Comparison of ENCODE assay signal across 9 mouse cellular contexts in genomic region chr11:86969041-86969821, GRCm38 (mm10). TPM values are rescaled to one million over a fixed set of nuclear protein-coding genes. Genes with fewer than 3 reads are reported as not detected.
DNase-seq lines count a peak whose midpoint lies in the region; ATAC-seq and TF ChIP-seq lines count a peak whose summit lies in the region.
"Had no signal": no experiment of that assay in that cellular context is flagged by ENCODE, and none has a peak within 500 bp of the region (broad histone marks: within the 10 kb centered on the region; RNA-seq: fewer than 3 reads in every experiment).

No protein-coding gene starts in this region.

- intact Hi-C loops in gastrocnemius, postnatal 14 days (cut with DNase I; ENCODE audit: low total_unique reads): no loop called here

- H3K4me2 ChIP-seq in heart, embryonic 13.5 days: no peak overlapping the region
- no peak overlapping the region; the same call in 1 of the 2 replicates for H3K4me2 ChIP-seq in embryonic facial prominence, embryonic 11.5 days (ENCODE audit: low read depth, low read length)
- peak overlapping the region; percentile 20 for H3K4me2 ChIP-seq in limb, embryonic 12.5 days
- H3K4me2 ChIP-seq: liver, embryonic 11.5 days had no signal

- no peak for DNase-seq in heart, adult 8-10 months (ENCODE audit: low spot score)
- DNase-seq in embryonic facial prominence, embryonic 11.5 days (ENCODE audit: low spot score): peak; percentile 77
- DNase-seq in layer of hippocampus, adult 11-12 months (ENCODE audit: low spot score): no peak
- DNase-seq in adrenal gland, postnatal 10 days: no peak
- DNase-seq in gastrocnemius, postnatal 14 days: no peak

- H3K9ac ChIP-seq in heart, embryonic 13.5 days: no peak overlapping the region; the same call in 1 of the 2 replicates
- H3K9ac ChIP-seq in ES-Bruce4 (ENCODE audit: low read depth, poor library complexity, severe bottlenecking): no peak overlapping the region
- H3K9ac ChIP-seq in embryonic facial prominence, embryonic 11.5 days (replicated peaks; ENCODE audit: low read length): peak overlapping the region; percentile 22; the same call in 1 of the 2 replicates
- H3K9ac ChIP-seq in limb, embryonic 12.5 days (replicated peaks): no peak overlapping the region

- TF ChIP-seq EP300 in ES-Bruce4 (IDR thresholded peaks at IDR 0.05; ENCODE audit: insufficient read depth, low read depth, low read length): no peak

- no peak for ATAC-seq in heart, embryonic 13.5 days (ENCODE audit: extremely low read depth, insufficient number of reproducible peaks, low FRiP score, low TSS enrichment)
- ATAC-seq in embryonic facial prominence, embryonic 11.5 days (replicated peaks; ENCODE audit: insufficient number of reproducible peaks, low FRiP score, low TSS enrichment, low read depth): peak; percentile 73
- peak; percentile 79 for ATAC-seq in limb, embryonic 12.5 days (ENCODE audit: insufficient number of reproducible peaks, insufficient read depth, low FRiP score, low TSS enrichment, low read depth)

- no peaks in the 10 kb centered on the region for H3K27me3 ChIP-seq in heart, embryonic 13.5 days (replicated peaks)
- H3K27me3 ChIP-seq in ES-Bruce4 (ENCODE audit: control insufficient read depth, insufficient read depth, low read length, poor library complexity, severe bottlenecking): no peaks in the 10 kb centered on the region
- no peaks in the 10 kb centered on the region for H3K27me3 ChIP-seq in embryonic facial prominence, embryonic 11.5 days (ENCODE audit: control insufficient read depth, insufficient read depth, low read length)
- H3K27me3 ChIP-seq in limb, embryonic 12.5 days: no peaks in the 10 kb centered on the region

- no peaks in the 10 kb centered on the region for H3K9me3 ChIP-seq in heart, embryonic 13.5 days
- no peaks in the 10 kb centered on the region for H3K9me3 ChIP-seq in ES-Bruce4 (replicated peaks; ENCODE audit: control insufficient read depth, insufficient read depth, low read length, poor library complexity, severe bottlenecking)
- no peaks in the 10 kb centered on the region for H3K9me3 ChIP-seq in embryonic facial prominence, embryonic 11.5 days (replicated peaks; ENCODE audit: control insufficient read depth, low read length)
- no peaks in the 10 kb centered on the region for H3K9me3 ChIP-seq in limb, embryonic 12.5 days

- H3K27ac ChIP-seq in heart, embryonic 13.5 days (replicated peaks): peak overlapping the region; percentile 54
- peak overlapping the region; percentile 14; the same call in 1 of the 2 replicates for H3K27ac ChIP-seq in ES-Bruce4 (ENCODE audit: insufficient read depth, low read length)
- peak overlapping the region; percentile 73 for H3K27ac ChIP-seq in embryonic facial prominence, embryonic 11.5 days (replicated peaks; ENCODE audit: low read depth, low read length)
- H3K27ac ChIP-seq in limb, embryonic 12.5 days: peak overlapping the region; percentile 95

- H3K36me3 ChIP-seq in heart, embryonic 13.5 days: peaks cover 81% of the 10 kb centered on the region
- no peaks in the 10 kb centered on the region for H3K36me3 ChIP-seq in ES-Bruce4 (ENCODE audit: control insufficient read depth, insufficient read depth, low read length, poor library complexity, severe bottlenecking)
- no peaks in the 10 kb centered on the region for H3K36me3 ChIP-seq in embryonic facial prominence, embryonic 11.5 days (replicated peaks; ENCODE audit: control insufficient read depth, insufficient read depth, low read depth, low read length)
- H3K36me3 ChIP-seq in limb, embryonic 12.5 days: peaks cover 35% of the 10 kb centered on the region

- no peak for TF ChIP-seq POLR2A in ES-Bruce4 (IDR thresholded peaks at IDR 0.05; ENCODE audit: insufficient read depth, low read length)

- peaks cover 67% of the 10 kb centered on the region for H3K4me1 ChIP-seq in heart, embryonic 13.5 days
- peaks cover 6% of the 10 kb centered on the region for H3K4me1 ChIP-seq in ES-Bruce4 (ENCODE audit: control insufficient read depth, insufficient read depth, low read length)
- peaks cover 14% of the 10 kb centered on the region for H3K4me1 ChIP-seq in embryonic facial prominence, embryonic 11.5 days (ENCODE audit: control insufficient read depth, insufficient read depth, low read length)
- peaks cover 69% of the 10 kb centered on the region for H3K4me1 ChIP-seq in limb, embryonic 12.5 days (replicated peaks)

- H3K4me3 ChIP-seq in heart, embryonic 13.5 days: no peak overlapping the region
- no peak overlapping the region for H3K4me3 ChIP-seq in ES-Bruce4 (ENCODE audit: low read depth, low read length)
- H3K4me3 ChIP-seq in embryonic facial prominence, embryonic 11.5 days (ENCODE audit: low read depth, low read length): no peak overlapping the region
- H3K4me3 ChIP-seq in limb, embryonic 12.5 days (replicated peaks): no peak overlapping the region

- no peak for TF ChIP-seq CTCF in ES-Bruce4 (IDR thresholded peaks at IDR 0.05; ENCODE audit: low read depth, low read length)

- 71% methylated on average over 13 of the region's 13 CpGs for WGBS in heart, embryonic 13.5 days
- WGBS in embryonic facial prominence, embryonic 11.5 days: 28% methylated on average over 13 of the region's 13 CpGs
- WGBS in limb, embryonic 12.5 days: 22% methylated on average over 13 of the region's 13 CpGs

RNA-seq across cellular contexts. Expression of gene Ypel2, which starts 24.3 kb away (rescaled TPM):
- 18.1 and 20.0 TPM in 2 replicates for polyA plus RNA-seq in heart, embryonic 13.5 days (2015; fragmentation: Nextera tagmentation; extraction: Ambion mirVana)
- total RNA-seq in heart, adult 8-10 months (2022): 10 to 100 TPM in 2 of 4 experiments, 1 to 10 TPM in 2; 8.2 to 15.7 (median 11.9) TPM
- polyA plus RNA-seq in ES-Bruce4 (2011; ENCODE audit: insufficient read depth, insufficient read length, low read depth, missing spikeins): 6.2 and 6.9 TPM in 2 replicates
- 6.2 and 7.6 TPM in 2 replicates for polyA plus RNA-seq in embryonic facial prominence, embryonic 11.5 days (2014; fragmentation: Nextera tagmentation; extraction: Ambion mirVana)
- 9.8 and 10.5 TPM in 2 replicates for polyA plus RNA-seq in limb, embryonic 12.5 days (2016; fragmentation: Nextera tagmentation; extraction: Ambion mirVana)
- total RNA-seq in adrenal gland, postnatal 10 days (2021): 10 to 100 TPM; 16.1 to 28.3 TPM
- total RNA-seq in gastrocnemius, postnatal 14 days (2021): 1 to 10 TPM; 6.7 to 9.7 TPM

Comparison
In these comparisons a context has a peak if more than half of its experiments do, and no peak if none do; other contexts are left out.
1. H3K27ac ChIP-seq: peak in every context shown above with its lines; median percentile 95 in limb, embryonic 12.5 days; 73 in embryonic facial prominence, embryonic 11.5 days; 54 in heart, embryonic 13.5 days; 14 in ES-Bruce4.